Mouse (Mus musculus) effector memory CD4-positive, alpha-beta T cell, adult 5 months (primary cell): Measurements from ENCODE around the gene Ap2a2. TPM values are rescaled to one million over a fixed set of nuclear protein-coding genes. Genes with fewer than 3 reads are reported as not detected.

Experiments used
- polyA plus RNA-seq: library from polyadenylated mRNA; unstranded; fragments of 100-300 nt; shearing (Covaris generic); gene quantifications from one replicate; pipeline ENCODE4 v1.2.1, GENCODE M21; 2017

The Ap2a2 gene
- 47.9 TPM for polyA plus RNA-seq

GRCm38 (mm10) chr7:141561682-141562391 lies at the start of gene Ap2a2:
Ap2a2 (plus strand) TSS chr7:141562173.

GRCm38 (mm10) chr7:141539556-141540311 lies 22.2 kb upstream of the Ap2a2 start, which contains the start of gene Chid1:
Chid1 (minus strand) TSS chr7:141539857.

Other genes with a start within 250 kb of the Ap2a2 start
- 52.5 TPM for gene Deaf1, start 234.5 kb upstream of the Ap2a2 start, polyA plus RNA-seq
- 21.2 TPM for gene Tmem80, start 234.4 kb upstream of the Ap2a2 start, polyA plus RNA-seq
- gene Eps8l2, start 223.3 kb upstream of the Ap2a2 start, polyA plus RNA-seq = not detected
- 199 TPM for gene Taldo1, start 170.0 kb upstream of the Ap2a2 start, polyA plus RNA-seq
- gene Gatd1, start 148.0 kb upstream of the Ap2a2 start, polyA plus RNA-seq = 24.6 TPM
- not detected for gene Cend1, start 132.7 kb upstream of the Ap2a2 start, polyA plus RNA-seq
- gene Slc25a22, start 124.3 kb upstream of the Ap2a2 start, polyA plus RNA-seq = 50.9 TPM
- gene Pidd1, start 118.1 kb upstream of the Ap2a2 start, polyA plus RNA-seq = 3.6 TPM
- 1,923 TPM for gene Rplp2, start 114.8 kb upstream of the Ap2a2 start, polyA plus RNA-seq
- 131 TPM for gene Pnpla2, start 107.0 kb upstream of the Ap2a2 start, polyA plus RNA-seq
- gene Cracr2b, start 101.1 kb upstream of the Ap2a2 start, polyA plus RNA-seq = 0.66 TPM
- 2.5 TPM for gene Cd151, start 94.8 kb upstream of the Ap2a2 start, polyA plus RNA-seq
- gene Polr2l, start 87.0 kb upstream of the Ap2a2 start, polyA plus RNA-seq = 21.1 TPM
- 0.44 TPM for gene Tspan4, start 86.9 kb upstream of the Ap2a2 start, polyA plus RNA-seq
- 11.3 TPM for gene Chid1, start 22.3 kb upstream of the Ap2a2 start, polyA plus RNA-seq
- gene Muc6, start 93.1 kb downstream of the Ap2a2 start, polyA plus RNA-seq = 0.27 TPM
- gene Muc2, start 128.2 kb downstream of the Ap2a2 start, polyA plus RNA-seq = not detected
- not detected for gene Muc5ac, start 226.8 kb downstream of the Ap2a2 start, polyA plus RNA-seq